Mouse (Mus musculus) G1E (cell line): ENCODE results near the gene Rnf152. TPM values are rescaled to one million over a fixed set of nuclear protein-coding genes. Genes with fewer than 3 reads are reported as not detected.

Experiments used
- ATAC-seq: 2 replicates; pipeline ENCODE4 v1.8.0; 2016; ENCODE audit warnings: mild to moderate bottlenecking; ENCODE audit not compliant: insufficient number of reproducible peaks, poor library complexity, low FRiP score, severe bottlenecking; ENCODE audit errors: extremely low read depth
- DNase-seq: peaks from one replicate; pipeline ENCODE4 v3.0.0; 2012; ENCODE audit warnings: low spot score
- H3K27me3 ChIP-seq: 2 replicates; pipeline ENCODE4 v1.6.1; 2012; ENCODE audit warnings: mild to moderate bottlenecking, low read length, inconsistent platforms; ENCODE audit not compliant: insufficient read depth
- H3K36me3 ChIP-seq: replicated peaks from 2 replicates; pipeline ENCODE3; 2012; ENCODE audit warnings: mild to moderate bottlenecking, inconsistent platforms
- H3K4me1 ChIP-seq: 2 replicates; pipeline ENCODE4 v1.6.1; 2012; ENCODE audit warnings: low read depth, low read length, inconsistent platforms, mixed read lengths; ENCODE audit not compliant: insufficient read depth
- H3K4me3 ChIP-seq: 2 replicates; pipeline ENCODE4 v1.5.1; 2012; ENCODE audit warnings: low read depth, mild to moderate bottlenecking, inconsistent platforms, low read length, moderate library complexity, mixed read lengths
- H3K9me3 ChIP-seq: replicated peaks from 2 replicates; pipeline ENCODE4 v1.6.1; 2012; ENCODE audit warnings: inconsistent platforms
- CTCF ChIP-seq: IDR thresholded peaks from 2 replicates; pipeline ENCODE4 v1.5.1; 2012; ENCODE audit warnings: low read depth, low read length, inconsistent platforms, mixed read lengths
- GATA1 ChIP-seq: IDR thresholded peaks from 2 replicates; pipeline ENCODE4 v1.6.1; 2012; ENCODE audit warnings: borderline replicate concordance, low read length, inconsistent platforms, mixed read lengths
- GATA2 ChIP-seq: IDR thresholded peaks from 2 replicates; pipeline ENCODE4 v1.6.1; 2012; ENCODE audit warnings: low read depth, low read length, inconsistent platforms, borderline replicate concordance
- POLR2AphosphoS5 ChIP-seq: IDR thresholded peaks from 2 replicates; pipeline ENCODE4 v1.6.1; 2012; ENCODE audit warnings: low read depth, low read length, inconsistent platforms; ENCODE audit not compliant: insufficient replicate concordance
- TAL1 ChIP-seq: conservative IDR thresholded peaks from 2 replicates; pipeline ENCODE4 v1.6.1; 2012; ENCODE audit warnings: low read depth, low read length, inconsistent platforms, mixed read lengths
- polyA plus RNA-seq: library from polyadenylated mRNA; stranded (reverse); fragments of >175 nt; gene quantifications from 2 replicates; pipeline ENCODE4 v1.2.3, GENCODE M21; 2012
- total RNA-seq, 2 experiments: library from RNA; stranded (forward) in 1 of 2; stranded (reverse) in 1 of 2; fragments of 200-1000 nt in 1 of 2; fragments of >200 nt in 1 of 2; fragmentation: Nextera tagmentation in 1 of 2; gene quantifications; 2 replicates each; pipeline ENCODE4 v1.2.3; 2014 to 2017

The Rnf152 gene
- total and polyA plus RNA-seq, 3 experiments, result 0.11 TPM; not detected in 2

DNA sequence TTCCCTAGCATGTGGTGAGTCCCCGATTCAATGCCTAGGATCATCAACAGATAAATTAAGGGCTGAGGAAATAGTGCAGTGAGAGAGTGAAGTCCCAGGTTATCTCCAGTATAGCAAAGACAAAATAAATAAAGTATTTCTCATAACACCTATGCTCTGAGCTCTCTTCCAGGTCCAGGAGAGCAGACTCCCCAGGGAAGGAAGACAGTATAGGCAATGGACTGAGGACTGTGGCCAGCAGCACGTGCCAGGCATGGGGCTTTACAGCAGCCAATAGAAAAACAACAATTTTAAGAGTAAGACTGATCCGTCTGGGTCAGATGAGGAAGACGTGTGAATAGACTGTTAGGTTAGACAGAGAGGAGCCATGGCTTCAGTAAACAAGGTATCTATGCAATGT is 69.0 kb downstream of the Rnf152 start:
- TF ChIP-seq GATA2 (no peak), TAL1 (no peak), POLR2AphosphoS5 (no peak), GATA1 (no peak), CTCF (no peak)
- peaks cover 27% of the 10 kb centered on the region for H3K9me3 ChIP-seq
- ATAC-seq, result no peak
- no peak for DNase-seq
- H3K36me3 ChIP-seq, result no peaks in the 10 kb centered on the region
- no peaks in the 10 kb centered on the region; the same call in 1 of the 2 replicates for H3K27me3 ChIP-seq
- no peak overlapping the region for H3K4me3 ChIP-seq
- no peaks in the 10 kb centered on the region for H3K4me1 ChIP-seq

DNA sequence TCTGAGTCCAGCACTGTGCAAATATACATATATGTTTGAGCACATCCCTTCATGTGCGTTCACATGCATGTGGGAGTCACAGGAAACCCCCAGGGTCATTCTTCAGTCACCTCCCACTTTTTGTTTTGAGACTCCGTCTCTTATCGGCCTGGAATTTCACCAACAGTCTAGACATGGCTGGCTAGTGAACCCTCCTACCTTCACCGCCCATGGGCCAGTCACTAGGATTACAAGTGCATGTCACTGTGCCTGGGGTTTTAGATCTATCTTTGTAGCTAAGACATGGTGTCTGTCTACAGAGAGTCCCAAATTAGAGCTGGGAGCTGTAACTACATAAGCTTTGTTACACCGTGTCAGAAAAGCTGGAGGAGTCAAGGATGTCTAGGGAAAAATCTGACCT is 69.6 kb downstream of the Rnf152 start:
- ATAC-seq (no peak), DNase-seq (no peak)
- Histone ChIP-seq H3K4me3 (no peak overlapping the region), H3K36me3 (no peaks in the 10 kb centered on the region), H3K9me3 (peaks cover 24% of the 10 kb centered on the region), H3K4me1 (no peaks in the 10 kb centered on the region), H3K27me3 (no peaks in the 10 kb centered on the region; the same call in 1 of the 2 replicates)
- no peak for TF ChIP-seq GATA1
- TF ChIP-seq GATA2, result no peak
- no peak for TF ChIP-seq TAL1
- no peak for TF ChIP-seq CTCF
- TF ChIP-seq POLR2AphosphoS5, result no peak

- Histone ChIP-seq H3K36me3 (no peaks in the 10 kb centered on the region), H3K4me1 (no peaks in the 10 kb centered on the region), H3K9me3 (peaks cover 22% of the 10 kb centered on the region), H3K4me3 (no peak overlapping the region), H3K27me3 (no peaks in the 10 kb centered on the region; the same call in 1 of the 2 replicates)
- no peak for ATAC-seq
- no peak for DNase-seq
- TF ChIP-seq CTCF (no peak), POLR2AphosphoS5 (no peak), TAL1 (no peak), GATA2 (no peak), GATA1 (no peak)
Measured at GRCm38 (mm10) chr1:105285001-105285400, 71.5 kb downstream of the Rnf152 start.

- Histone ChIP-seq H3K27me3 (no peaks in the 10 kb centered on the region; the same call in 1 of the 2 replicates), H3K9me3 (peaks cover 19% of the 10 kb centered on the region), H3K4me3 (no peak overlapping the region; the same call in 1 of the 2 replicates), H3K36me3 (no peaks in the 10 kb centered on the region), H3K4me1 (no peaks in the 10 kb centered on the region)
- TF ChIP-seq GATA1 (no peak), GATA2 (no peak), POLR2AphosphoS5 (no peak), TAL1 (no peak), CTCF (no peak)
- DNase-seq (no peak), ATAC-seq (no peak)
Measured at GRCm38 (mm10) chr1:105284116-105284515, 72.4 kb downstream of the Rnf152 start.

DNA sequence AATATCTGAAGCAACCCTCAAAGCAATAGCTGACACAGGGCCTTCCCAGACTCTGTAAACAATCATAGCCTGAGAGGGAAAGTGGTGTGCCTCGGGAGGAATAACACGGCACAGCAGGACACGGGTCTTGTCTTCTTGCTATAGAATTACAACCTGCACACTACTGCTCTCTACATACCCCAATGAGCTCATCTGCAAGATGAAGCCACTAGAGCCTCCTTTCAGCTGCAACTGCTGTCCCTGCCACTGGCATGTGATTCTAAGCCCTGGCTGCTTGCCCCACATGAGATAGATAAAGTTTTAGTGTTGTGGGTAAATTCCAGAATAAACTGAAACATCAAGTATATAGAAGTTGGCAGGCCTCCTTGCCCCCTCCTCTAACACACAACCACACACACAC is 75.2 kb downstream of the Rnf152 start:
- no peak for ATAC-seq
- DNase-seq, result no peak
- H3K27me3 ChIP-seq, result no peaks in the 10 kb centered on the region; the same call in 1 of the 2 replicates
- TF ChIP-seq TAL1 (no peak), POLR2AphosphoS5 (no peak), CTCF (no peak), GATA2 (no peak)
- no peaks in the 10 kb centered on the region for H3K4me1 ChIP-seq
- no peak overlapping the region for H3K4me3 ChIP-seq
- H3K9me3 ChIP-seq, result peaks cover 13% of the 10 kb centered on the region
- no peaks in the 10 kb centered on the region for H3K36me3 ChIP-seq

DNA sequence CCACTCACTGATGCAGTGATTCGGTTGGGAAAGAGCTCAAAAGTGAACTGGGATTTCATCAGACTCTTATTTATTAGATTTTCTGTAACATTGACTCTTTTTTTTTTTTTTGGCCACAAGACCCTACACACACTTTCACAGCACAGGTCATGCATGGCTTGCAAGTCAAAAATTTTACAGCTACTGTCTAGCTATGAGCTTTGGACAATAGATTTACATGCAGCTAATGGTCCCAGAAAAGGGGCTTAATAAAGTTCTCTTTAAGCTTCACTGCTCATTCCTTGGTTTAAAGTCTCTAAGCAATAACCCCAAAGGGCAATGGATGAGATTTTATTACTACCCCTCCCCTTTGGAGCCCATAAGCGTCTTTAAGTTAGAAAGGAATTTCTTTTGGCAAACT is 76.3 kb downstream of the Rnf152 start:
- ATAC-seq (no peak), DNase-seq (no peak)
- TF ChIP-seq POLR2AphosphoS5 (no peak), GATA1 (no peak), TAL1 (no peak), CTCF (no peak), GATA2 (no peak)
- no peaks in the 10 kb centered on the region for H3K4me1 ChIP-seq
- H3K4me3 ChIP-seq, result no peak overlapping the region
- no peaks in the 10 kb centered on the region; the same call in 1 of the 2 replicates for H3K27me3 ChIP-seq
- peaks cover 15% of the 10 kb centered on the region for H3K9me3 ChIP-seq
- no peaks in the 10 kb centered on the region for H3K36me3 ChIP-seq
